Mouse (Mus musculus) urinary bladder, adult 18-20 months (tissue): ENCODE data around the gene Olfr685.

Source experiments
- DNase-seq, 2 experiments: peaks; one replicate each; pipeline ENCODE4 v3.0.0; 2022; ENCODE audit warnings: low spot score in 2 of 2, mixed read lengths in 2 of 2

Gene Olfr685

GRCm38 (mm10) chr7:105185912-105186311 is at the start of gene Olfr685:
Gene Olfr685 (minus strand): TSS chr7:105186012.
- DNase-seq, result no peak

- no peak for DNase-seq
Observed at GRCm38 (mm10) chr7:105229386-105229785, 43.6 kb upstream of the Olfr685 start.

- no peak for DNase-seq
Observed at GRCm38 (mm10) chr7:105228138-105228537, 42.3 kb upstream of the Olfr685 start.

- no peak for DNase-seq
Observed at GRCm38 (mm10) chr7:105226703-105227102, 40.9 kb upstream of the Olfr685 start.

GRCm38 (mm10) chr7:105226072-105226471 is 40.3 kb upstream of the Olfr685 start:
- DNase-seq, result no peak

- no peak for DNase-seq
Observed at GRCm38 (mm10) chr7:105218281-105218680, 32.5 kb upstream of the Olfr685 start.

- no peak for DNase-seq
Observed at GRCm38 (mm10) chr7:105214761-105215160, 28.9 kb upstream of the Olfr685 start.

GRCm38 (mm10) chr7:105207385-105207784 is 21.6 kb upstream of the Olfr685 start, which contains the start of gene Olfr686:
Gene Olfr686 (minus strand): TSS chr7:105207485.
- no peak for DNase-seq

- DNase-seq, result no peak
Observed at GRCm38 (mm10) chr7:105170773-105171172, 15.0 kb downstream of the Olfr685 start.

GRCm38 (mm10) chr7:105163553-105163952 is 22.3 kb downstream of the Olfr685 start, which contains the start of gene Olfr684:
Gene Olfr684 (minus strand): TSS chr7:105163653.
- no peak for DNase-seq

GRCm38 (mm10) chr7:105146912-105147311 is 38.9 kb downstream of the Olfr685 start, which contains the start of gene Olfr683:
Gene Olfr683 (minus strand): TSS chr7:105147012.
- no peak for DNase-seq

GRCm38 (mm10) chr7:105141275-105141674 is 44.5 kb downstream of the Olfr685 start:
- no peak for DNase-seq
